Mouse (Mus musculus) neural tube, embryonic 11.5 days (tissue): ENCODE measurements around the gene Uvrag. TPM values are rescaled to one million over a fixed set of nuclear protein-coding genes. Genes with fewer than 3 reads are reported as not detected.
A peak's percentile ranks its signal among the peaks of the same experiment; 100 is the strongest.

Source experiments
- ATAC-seq: fragments of 200-750 bp; cut with Nextera tagmentation; 2 replicates; pipeline ENCODE4 v1.8.0; 2017; ENCODE audit warnings: moderate number of reproducible peaks, mild to moderate bottlenecking, moderate TSS enrichment, moderate library complexity; ENCODE audit not compliant: insufficient read depth, low FRiP score, low TSS enrichment
- DNase-seq: peaks from one replicate; pipeline ENCODE4 v3.0.0-alpha.2; 2015; ENCODE audit warnings: low spot score
- H3K27ac ChIP-seq: fragments of 300-500 bp; sonication (generic); 2 replicates; pipeline ENCODE4 v1.5.1; 2014; ENCODE audit warnings: low read depth, mild to moderate bottlenecking, low read length
- H3K27me3 ChIP-seq: fragments of 300-500 bp; sonication (generic); 2 replicates; pipeline ENCODE4 v1.6.1; 2014; ENCODE audit warnings: mild to moderate bottlenecking, low read length, mixed read lengths; ENCODE audit not compliant: control insufficient read depth, insufficient read depth
- H3K36me3 ChIP-seq: fragments of 300-500 bp; sonication (generic); 2 replicates; pipeline ENCODE4 v1.6.1; 2014; ENCODE audit warnings: mild to moderate bottlenecking, low read length, moderate library complexity, mixed read lengths; ENCODE audit not compliant: control insufficient read depth, insufficient read depth
- H3K4me1 ChIP-seq: fragments of 300-500 bp; sonication (generic); 2 replicates; pipeline ENCODE4 v1.6.1; 2014; ENCODE audit warnings: low read length, mixed read lengths; ENCODE audit not compliant: control insufficient read depth, insufficient read depth
- H3K4me2 ChIP-seq: fragments of 300-500 bp; sonication (generic); 2 replicates; pipeline ENCODE4 v1.6.1; 2014; ENCODE audit warnings: low read depth, mild to moderate bottlenecking, moderate library complexity
- H3K4me3 ChIP-seq: fragments of 300-500 bp; sonication (generic); 2 replicates; pipeline ENCODE4 v1.5.1; 2014; ENCODE audit warnings: low read depth, low read length
- H3K9ac ChIP-seq: fragments of 300-500 bp; sonication (generic); 2 replicates; pipeline ENCODE4 v1.6.1; 2014; ENCODE audit warnings: mild to moderate bottlenecking, low read length
- H3K9me3 ChIP-seq: fragments of 300-500 bp; sonication (generic); 2 replicates; pipeline ENCODE4 v1.6.1; 2016; ENCODE audit warnings: low read length; ENCODE audit not compliant: control insufficient read depth
- WGBS: fragments of 180-500 bp; shearing (Covaris S2); extraction: QIAGEN DNeasy Blood & Tissue Kit; methylation state at CpG from one replicate; pipeline ENCODE4 v1.1.7; 2014; 5-methylcytosine and 5-hydroxymethylcytosine counted together
- polyA plus RNA-seq: library from polyadenylated mRNA; unstranded; fragments of >200 nt; fragmentation: Nextera tagmentation; extraction: Ambion mirVana; gene quantifications from 2 replicates; pipeline ENCODE4 v1.2.1, GENCODE M21; 2014

The Uvrag gene
- polyA plus RNA-seq, 1 experiment from 2014 or later, result 12.0 TPM

DNA sequence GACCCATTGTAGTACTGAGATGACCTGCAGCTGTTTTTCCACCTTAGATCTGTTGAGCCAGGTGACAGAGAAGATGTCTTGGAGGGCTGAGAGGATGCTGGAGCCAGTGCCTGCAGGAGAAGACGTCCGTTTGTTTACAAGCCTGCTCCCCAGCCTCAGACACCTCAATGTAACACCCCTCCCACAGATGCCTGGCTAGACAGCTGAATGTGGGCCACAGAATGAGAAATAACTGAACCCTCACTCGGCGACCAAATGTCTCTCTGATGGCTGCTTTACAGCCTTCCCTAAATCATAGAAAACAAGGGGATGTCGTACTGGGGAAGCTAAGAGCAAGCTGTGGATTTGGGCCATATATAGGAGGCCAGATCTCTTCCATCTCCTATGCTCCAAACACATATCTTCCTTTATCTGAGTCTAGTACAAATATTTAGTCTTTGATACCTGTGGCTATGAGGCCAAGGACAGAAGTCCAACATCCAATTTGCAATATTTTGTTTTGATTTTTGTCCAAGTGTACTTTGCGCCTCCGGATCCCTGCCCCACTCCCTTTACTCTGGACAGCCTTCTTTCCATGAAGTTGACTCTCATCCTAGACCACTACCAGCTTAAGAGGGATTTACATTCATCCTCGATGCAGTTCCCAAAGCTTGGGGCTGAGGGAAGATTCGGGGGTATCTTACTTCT lies 28.9 kb upstream of the Uvrag start:
- Histone ChIP-seq H3K36me3 (no peaks in the 10 kb centered on the region), H3K4me3 (no peak overlapping the region), H3K9me3 (no peaks in the 10 kb centered on the region), H3K4me2 (no peak overlapping the region), H3K27ac (no peak overlapping the region), H3K27me3 (no peaks in the 10 kb centered on the region), H3K9ac (no peak overlapping the region), H3K4me1 (no peaks in the 10 kb centered on the region)
- WGBS, result 69% methylated on average over 9 of the region's 9 CpGs
- DNase-seq (no peak), ATAC-seq (no peak)

- H3K4me1 ChIP-seq, result no peaks in the 10 kb centered on the region
- H3K27me3 ChIP-seq, result no peaks in the 10 kb centered on the region
- H3K9me3 ChIP-seq, result no peaks in the 10 kb centered on the region
- DNase-seq (no peak), ATAC-seq (no peak)
- no peak overlapping the region for H3K4me2 ChIP-seq
- no peak overlapping the region for H3K4me3 ChIP-seq
- H3K9ac ChIP-seq, result no peak overlapping the region
- no peak overlapping the region for H3K27ac ChIP-seq
- WGBS, result 87% methylated on average over 6 of the region's 6 CpGs
- H3K36me3 ChIP-seq, result no peaks in the 10 kb centered on the region
These were observed 27.8 kb upstream of the Uvrag start for GRCm38 (mm10) chr7:99168756-99169155.

GRCm38 (mm10) chr7:99167939-99168338 lies 27.0 kb upstream of the Uvrag start:
- 55% methylated on average over 5 of the region's 5 CpGs for WGBS
- no peak overlapping the region for H3K4me2 ChIP-seq

GRCm38 (mm10) chr7:99166159-99166558 lies 25.2 kb upstream of the Uvrag start:
- peaks cover 5% of the 10 kb centered on the region; the same call in 1 of the 2 replicates for H3K4me1 ChIP-seq
- no peak overlapping the region for H3K9ac ChIP-seq
- H3K27me3 ChIP-seq, result no peaks in the 10 kb centered on the region
- no peak overlapping the region for H3K4me2 ChIP-seq
- DNase-seq (no peak), ATAC-seq (no peak)
- H3K27ac ChIP-seq, result no peak overlapping the region
- no peaks in the 10 kb centered on the region for H3K9me3 ChIP-seq
- 89% methylated on average over 8 of the region's 8 CpGs for WGBS
- H3K4me3 ChIP-seq, result no peak overlapping the region
- no peaks in the 10 kb centered on the region for H3K36me3 ChIP-seq

More at GRCm38 (mm10) chr7:99167939-99168338, 27.0 kb upstream of the Uvrag start:
- DNase-seq, result no peak
- Histone ChIP-seq H3K27me3 (no peaks in the 10 kb centered on the region), H3K9me3 (no peaks in the 10 kb centered on the region), H3K4me1 (no peaks in the 10 kb centered on the region), H3K36me3 (no peaks in the 10 kb centered on the region), H3K4me3 (no peak overlapping the region), H3K9ac (no peak overlapping the region), H3K27ac (no peak overlapping the region)
- ATAC-seq, result no peak

DNA sequence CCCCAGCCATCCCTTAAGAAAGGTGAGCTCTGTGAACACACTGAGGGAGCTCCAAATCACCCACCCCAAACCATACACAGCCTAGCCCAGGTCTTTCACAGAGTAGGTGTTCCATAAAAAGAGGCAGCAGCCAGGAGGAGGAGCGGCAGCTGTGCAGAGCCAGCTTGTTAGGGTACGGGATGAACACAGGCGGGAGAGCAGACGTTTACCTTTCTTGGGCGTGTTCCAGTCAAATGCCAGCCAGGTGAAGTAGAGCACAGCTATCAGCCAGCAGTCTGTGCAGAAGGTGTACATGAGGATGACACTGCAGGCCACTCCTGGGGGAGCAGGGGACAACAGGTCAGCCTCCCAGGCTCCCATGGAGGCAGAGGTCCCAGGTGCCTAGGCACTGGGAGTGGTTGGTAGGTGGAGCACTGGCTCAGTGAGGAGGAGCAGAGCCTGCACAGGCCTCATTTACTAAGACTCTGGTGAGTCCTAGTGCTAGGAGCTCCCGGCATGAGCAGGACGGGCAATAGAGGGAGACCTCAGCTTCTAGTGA lies 24.0 kb upstream of the Uvrag start:
- no peak overlapping the region for H3K9ac ChIP-seq
- peaks cover 5% of the 10 kb centered on the region; the same call in 1 of the 2 replicates for H3K4me1 ChIP-seq
- DNase-seq (no peak), ATAC-seq (no peak)
- no peak overlapping the region for H3K4me2 ChIP-seq
- 87% methylated on average over 7 of the region's 7 CpGs for WGBS
- H3K36me3 ChIP-seq, result no peaks in the 10 kb centered on the region
- no peak overlapping the region for H3K4me3 ChIP-seq
- no peak overlapping the region for H3K27ac ChIP-seq
- no peaks in the 10 kb centered on the region for H3K9me3 ChIP-seq
- H3K27me3 ChIP-seq, result no peaks in the 10 kb centered on the region

DNA sequence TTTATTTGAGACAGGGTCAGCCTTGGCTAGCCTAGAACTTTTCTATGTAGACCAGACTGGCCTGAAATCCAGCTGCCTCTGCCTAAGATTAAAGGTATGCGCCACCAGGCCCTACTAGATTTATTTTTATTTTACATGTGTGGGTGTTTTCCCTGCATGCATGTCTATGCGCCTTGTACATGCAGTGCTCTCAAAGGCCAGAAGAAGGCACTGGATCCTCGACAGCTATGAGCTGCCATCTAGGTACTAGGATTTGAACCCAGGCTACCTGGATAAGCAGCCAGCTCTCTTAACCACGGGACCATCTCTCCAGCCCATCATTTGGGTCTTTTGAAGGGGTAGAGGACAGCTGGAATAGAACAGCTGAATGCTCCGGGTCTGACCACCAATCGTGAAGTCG lies 21.5 kb upstream of the Uvrag start:
- H3K27me3 ChIP-seq, result no peaks in the 10 kb centered on the region
- no peak overlapping the region for H3K4me2 ChIP-seq
- no peaks in the 10 kb centered on the region for H3K36me3 ChIP-seq
- no peak overlapping the region for H3K4me3 ChIP-seq
- H3K9me3 ChIP-seq, result no peaks in the 10 kb centered on the region
- peaks cover 5% of the 10 kb centered on the region; the same call in 1 of the 2 replicates for H3K4me1 ChIP-seq
- no peak overlapping the region for H3K9ac ChIP-seq
- no peak for ATAC-seq
- DNase-seq, result no peak
- no peak overlapping the region for H3K27ac ChIP-seq
- 89% methylated on average over 7 of the region's 7 CpGs for WGBS

- WGBS, result 90% methylated on average over 11 of the region's 11 CpGs
- no peak overlapping the region for H3K27ac ChIP-seq
- no peak overlapping the region for H3K9ac ChIP-seq
- ATAC-seq (no peak), DNase-seq (no peak)
- no peak overlapping the region for H3K4me3 ChIP-seq
- no peaks in the 10 kb centered on the region for H3K27me3 ChIP-seq
- H3K9me3 ChIP-seq, result no peaks in the 10 kb centered on the region
- no peaks in the 10 kb centered on the region for H3K36me3 ChIP-seq
- H3K4me1 ChIP-seq, result peaks cover 5% of the 10 kb centered on the region; the same call in 1 of the 2 replicates
- H3K4me2 ChIP-seq, result no peak overlapping the region
These were observed 21.0 kb upstream of the Uvrag start for GRCm38 (mm10) chr7:99161961-99162360.

- Histone ChIP-seq H3K4me1 (peaks cover 5% of the 10 kb centered on the region; the same call in 1 of the 2 replicates), H3K4me2 (no peak overlapping the region), H3K9ac (no peak overlapping the region), H3K27me3 (no peaks in the 10 kb centered on the region), H3K27ac (0 out of 2 replicates have a peak overlapping the region, but pooled peaks have one; percentile 34), H3K36me3 (no peaks in the 10 kb centered on the region), H3K9me3 (no peaks in the 10 kb centered on the region), H3K4me3 (no peak overlapping the region)
- no peak for ATAC-seq
- WGBS, result 50% methylated on average over 4 of the region's 4 CpGs
- DNase-seq, result peak; percentile 32
These were observed 20.6 kb upstream of the Uvrag start for GRCm38 (mm10) chr7:99161529-99161928.

GRCm38 (mm10) chr7:99160995-99161394 lies 20.1 kb upstream of the Uvrag start:
- Histone ChIP-seq H3K27ac (no peak overlapping the region), H3K4me1 (peaks cover 5% of the 10 kb centered on the region; the same call in 1 of the 2 replicates), H3K9me3 (no peaks in the 10 kb centered on the region), H3K4me3 (no peak overlapping the region), H3K27me3 (no peaks in the 10 kb centered on the region), H3K9ac (no peak overlapping the region), H3K4me2 (no peak overlapping the region), H3K36me3 (no peaks in the 10 kb centered on the region)
- no peak for ATAC-seq
- WGBS, result 72% methylated on average over 7 of the region's 7 CpGs
- DNase-seq, result peak; percentile 47
